Mouse (Mus musculus) CD8-positive naive resting alpha-beta T cell, adult 2 months (primary cell): ENCODE data around the gene Rnf186.
"Not testable (repeated sequence)": the region's sequence is repeated elsewhere in the genome, so short reads cannot be mapped to it uniquely, and the experiment has no call there.

Experiments
- DNase-seq, 2 experiments: peaks; one replicate each; pipeline ENCODE4 v3.0.0; 2022; ENCODE audit warnings: low read depth in 2 of 2, low spot score in 2 of 2

Rnf186 gene

GRCm38 (mm10) chr4:138971371-138971770 lies 4.5 kb downstream of the Rnf186 start:
- no peak for DNase-seq

GRCm38 (mm10) chr4:138972139-138972826 lies 5.4 kb downstream of the Rnf186 start:
- peak in 1 of 2 experiments; percentile 21 for DNase-seq

- peak; percentile 71 to 79 for DNase-seq
Measured at GRCm38 (mm10) chr4:138972827-138973718, 6.2 kb downstream of the Rnf186 start, which contains the start of gene Tmco4. Gene Tmco4 (plus strand): TSS chr4:138972888.

GRCm38 (mm10) chr4:138973719-138974115 lies 6.8 kb downstream of the Rnf186 start:
- no peak for DNase-seq

- DNase-seq = not testable (repeated sequence)
Measured at GRCm38 (mm10) chr4:138974540-138974939, 7.6 kb downstream of the Rnf186 start.

- DNase-seq = no peak
Measured at GRCm38 (mm10) chr4:138975194-138975593, 8.3 kb downstream of the Rnf186 start.

GRCm38 (mm10) chr4:138976046-138976445 lies 9.1 kb downstream of the Rnf186 start:
- DNase-seq = no peak

GRCm38 (mm10) chr4:138980021-138980420 lies 13.1 kb downstream of the Rnf186 start:
- no peak for DNase-seq

- DNase-seq = no peak
Measured at GRCm38 (mm10) chr4:138980771-138981420, 14.0 kb downstream of the Rnf186 start.

- no peak for DNase-seq
Measured at GRCm38 (mm10) chr4:138983422-138983821, 16.5 kb downstream of the Rnf186 start.

- no peak for DNase-seq
Measured at GRCm38 (mm10) chr4:138984744-138985143, 17.8 kb downstream of the Rnf186 start.

GRCm38 (mm10) chr4:138986280-138986679 lies 19.4 kb downstream of the Rnf186 start:
- no peak for DNase-seq

GRCm38 (mm10) chr4:138994389-138994788 lies 27.5 kb downstream of the Rnf186 start:
- DNase-seq = no peak

- peak; percentile 37 to 44 for DNase-seq
Measured at GRCm38 (mm10) chr4:138996410-138996809, 29.5 kb downstream of the Rnf186 start.

GRCm38 (mm10) chr4:138997121-138997520 lies 30.2 kb downstream of the Rnf186 start:
- DNase-seq = peak in 1 of 2 experiments; percentile 8

GRCm38 (mm10) chr4:138998611-138999010 lies 31.7 kb downstream of the Rnf186 start:
- no peak for DNase-seq

- DNase-seq = no peak
Measured at GRCm38 (mm10) chr4:139001026-139001425, 34.1 kb downstream of the Rnf186 start.

- no peak for DNase-seq
Measured at GRCm38 (mm10) chr4:139001433-139001832, 34.5 kb downstream of the Rnf186 start.

GRCm38 (mm10) chr4:139004067-139004466 lies 37.2 kb downstream of the Rnf186 start:
- DNase-seq = no peak

- DNase-seq = no peak
Measured at GRCm38 (mm10) chr4:139005214-139005613, 38.3 kb downstream of the Rnf186 start.

GRCm38 (mm10) chr4:139007353-139007752 lies 40.4 kb downstream of the Rnf186 start:
- no peak for DNase-seq
